Mouse (Mus musculus) thymus, postnatal 14 days (tissue): ENCODE measurements around the gene Glod4.
A peak's percentile ranks its signal among the peaks of the same experiment; 100 is the strongest.
"Not testable (repeated sequence)": the region's sequence is repeated elsewhere in the genome, so short reads cannot be mapped to it uniquely, and the experiment has no call there.

ENCODE experiments used
- DNase-seq: peaks from one replicate; pipeline ENCODE4 v3.0.0; 2021

Gene Glod4

GRCm38 (mm10) chr11:76256129-76256528 is 12.6 kb upstream of the Glod4 start:
- DNase-seq, result no peak

DNA sequence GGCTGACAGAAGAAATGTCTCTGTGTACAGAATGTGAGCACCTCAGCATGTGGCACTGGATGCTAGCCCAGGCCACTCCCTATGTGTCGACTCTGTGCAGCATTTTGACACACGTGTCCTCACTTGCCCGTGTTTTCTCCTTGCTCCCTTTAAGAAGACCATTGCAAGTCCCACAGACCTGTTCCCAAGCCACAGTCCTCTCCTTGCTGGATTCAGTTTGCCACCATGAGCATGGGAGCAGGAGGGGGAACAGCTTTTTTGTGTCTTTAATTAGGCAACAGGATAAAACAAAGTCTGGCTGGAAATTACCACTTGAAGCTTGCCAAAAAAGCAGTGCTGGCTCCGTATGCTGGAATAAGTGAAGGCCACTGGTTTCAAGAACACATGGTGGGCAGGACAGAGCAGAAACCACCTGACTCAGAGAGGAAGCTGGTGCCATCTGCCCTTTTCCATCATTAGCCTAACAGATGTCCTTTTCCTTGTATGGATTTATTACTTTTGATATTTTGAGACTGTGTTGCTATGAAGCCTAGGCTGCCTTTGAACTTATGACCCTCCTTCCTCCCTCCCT is 12.0 kb upstream of the Glod4 start:
- DNase-seq, result no peak

GRCm38 (mm10) chr11:76253918-76254264 is 10.4 kb upstream of the Glod4 start:
- no peak for DNase-seq

DNA sequence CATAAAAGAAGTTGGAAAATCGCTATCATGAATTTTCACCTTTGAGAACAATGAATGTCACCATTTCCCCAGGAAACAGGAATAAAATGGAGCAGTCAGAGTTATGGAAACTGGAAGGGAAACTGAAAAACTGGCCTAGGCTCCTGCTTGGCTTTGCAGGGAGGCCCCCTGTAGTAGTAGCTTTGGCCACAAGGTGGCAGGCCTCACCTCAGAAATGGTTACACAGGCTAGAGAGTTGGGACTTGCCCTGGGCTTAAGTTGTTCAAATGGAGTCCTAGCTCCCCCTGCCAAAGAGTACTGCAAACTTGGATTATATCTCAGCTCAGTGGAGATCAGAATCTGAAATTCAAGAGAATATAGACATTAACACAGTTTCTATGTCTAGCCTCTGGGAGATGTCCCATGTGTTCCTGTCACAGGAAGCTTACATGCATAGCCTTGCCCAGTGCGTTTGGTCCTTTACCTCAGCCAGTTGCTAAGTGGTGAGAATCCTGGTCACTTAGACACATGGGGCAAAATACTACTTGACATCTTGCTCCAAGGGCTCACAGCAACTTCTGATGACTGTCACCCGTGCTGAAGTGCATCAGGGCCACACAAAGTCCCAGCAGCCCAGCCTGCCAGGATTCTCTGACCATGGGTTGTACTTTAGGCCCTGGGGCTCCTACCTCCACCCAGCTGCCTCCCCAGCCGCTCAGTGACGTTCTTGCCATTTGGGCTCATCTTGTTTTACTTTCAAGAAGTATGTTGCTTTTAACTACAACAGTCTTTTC is 9.8 kb upstream of the Glod4 start:
- peak; percentile 82 for DNase-seq

GRCm38 (mm10) chr11:76252036-76252435 is 8.5 kb upstream of the Glod4 start:
- no peak for DNase-seq

DNA sequence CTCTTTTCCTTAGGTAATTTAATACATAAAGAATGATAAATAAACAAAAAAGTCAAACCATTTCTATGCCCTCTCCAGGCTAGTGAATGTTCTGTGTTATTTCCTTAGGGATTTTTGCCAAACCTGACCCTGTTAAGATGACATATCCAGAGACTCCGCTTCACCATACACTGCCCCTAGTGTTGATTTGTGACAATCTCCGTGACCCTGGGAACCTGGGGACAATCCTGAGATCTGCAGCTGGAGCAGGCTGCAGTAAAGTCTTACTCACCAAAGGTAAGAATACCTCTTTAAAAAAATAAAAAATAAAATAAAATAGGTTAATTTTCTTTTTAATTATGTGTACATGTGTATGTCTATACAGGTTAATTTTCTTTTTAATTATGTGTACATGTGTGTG is 3.7 kb upstream of the Glod4 start:
- no peak for DNase-seq

DNA sequence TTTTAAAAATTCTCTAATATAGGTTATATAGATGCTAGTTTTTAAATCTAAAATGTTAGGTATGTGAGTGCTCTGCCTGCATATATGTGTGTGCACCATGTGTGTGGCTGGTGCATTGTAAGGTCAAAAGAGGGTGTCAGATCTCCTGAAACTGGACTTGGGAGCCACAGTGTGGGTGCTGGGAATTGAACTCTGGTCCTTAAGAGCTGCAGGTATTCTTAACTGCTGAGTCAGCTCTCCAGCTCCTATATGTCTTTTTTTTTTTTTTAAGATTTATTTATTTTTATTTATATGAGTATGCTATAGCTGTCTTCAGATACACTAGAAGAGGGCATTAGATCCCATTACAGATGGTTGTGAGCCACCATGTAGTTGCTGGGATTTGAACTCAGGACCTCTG is 2.9 kb upstream of the Glod4 start:
- no peak for DNase-seq

DNA sequence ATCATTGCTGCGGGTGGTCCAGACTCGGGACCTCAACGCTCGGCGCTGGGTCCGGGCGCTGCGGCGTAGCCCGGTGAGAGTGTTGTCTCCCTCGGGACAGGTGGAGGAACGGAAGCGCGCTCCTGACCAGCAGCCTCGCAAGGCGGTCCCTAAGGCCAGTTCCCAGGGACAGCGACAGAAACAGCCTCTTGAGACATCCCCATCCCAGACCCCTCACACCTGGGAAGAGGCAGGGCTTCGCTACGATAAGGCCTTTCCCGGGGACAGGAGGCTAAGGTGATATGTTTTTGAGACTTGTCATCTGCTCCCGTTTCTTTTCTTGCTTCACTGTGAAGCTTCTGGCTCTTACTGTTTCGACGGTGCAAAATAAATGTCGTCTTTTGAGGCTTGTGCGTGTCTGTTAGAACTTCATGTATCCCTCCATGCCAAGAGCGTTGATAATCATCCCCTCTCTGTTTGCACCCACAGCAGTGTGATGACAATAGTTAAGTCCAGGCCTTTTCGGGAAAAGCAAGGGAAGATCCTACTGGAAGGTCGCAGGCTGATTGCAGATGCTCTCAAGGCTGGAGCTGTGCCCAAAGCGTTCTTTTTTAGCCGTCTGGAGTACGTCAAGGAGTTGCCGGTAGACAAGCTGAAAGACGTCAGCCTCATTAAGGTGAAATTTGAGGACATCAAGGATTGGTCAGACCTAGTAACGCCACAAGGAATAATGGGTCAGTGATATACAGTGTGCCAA is 454 bp upstream of the Glod4 start:
- DNase-seq, result no peak

GRCm38 (mm10) chr11:76239750-76240149 is 3.8 kb downstream of the Glod4 start:
- no peak for DNase-seq

DNA sequence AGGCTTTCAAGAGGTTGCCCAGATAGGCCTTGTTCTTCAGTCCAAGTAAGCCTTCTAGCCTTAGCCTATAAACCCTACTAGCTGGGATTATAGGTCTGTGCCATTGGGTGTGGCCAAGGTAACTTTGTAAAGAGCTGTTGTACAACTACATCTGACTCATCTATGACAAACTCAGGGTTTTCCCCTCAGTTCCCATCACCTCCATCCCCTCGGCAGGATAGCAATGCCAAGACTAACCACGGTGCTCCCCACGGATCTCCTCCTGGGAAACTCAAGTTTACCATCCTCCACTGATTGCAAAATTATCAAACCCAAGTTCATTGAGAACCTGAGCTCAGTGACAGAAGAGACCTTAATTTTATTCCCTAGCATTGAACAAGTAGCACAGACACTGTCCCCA is 7.4 kb downstream of the Glod4 start:
- DNase-seq, result no peak

- DNase-seq, result no peak
These were observed 18.5 kb downstream of the Glod4 start for GRCm38 (mm10) chr11:76225051-76225450.

DNA sequence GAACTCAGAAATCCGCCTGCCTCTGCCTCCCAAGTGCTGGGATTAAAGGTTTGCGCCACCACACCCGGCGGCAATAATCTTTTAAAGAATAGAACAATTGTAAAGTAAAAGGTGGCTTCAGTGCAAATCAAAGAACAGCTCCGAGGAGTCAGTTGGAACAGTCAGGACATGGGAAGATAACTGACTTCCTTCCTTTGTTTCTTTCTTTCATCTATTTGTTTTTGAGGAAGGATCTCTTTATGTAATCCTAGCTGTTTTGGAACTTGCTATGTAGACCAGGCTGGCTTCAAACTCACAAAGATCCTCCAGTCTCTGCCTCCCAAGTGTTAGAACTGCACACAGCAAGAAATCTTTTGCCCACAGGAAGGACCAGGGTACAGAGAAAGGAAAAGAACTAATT is 18.9 kb downstream of the Glod4 start:
- no peak for DNase-seq

DNA sequence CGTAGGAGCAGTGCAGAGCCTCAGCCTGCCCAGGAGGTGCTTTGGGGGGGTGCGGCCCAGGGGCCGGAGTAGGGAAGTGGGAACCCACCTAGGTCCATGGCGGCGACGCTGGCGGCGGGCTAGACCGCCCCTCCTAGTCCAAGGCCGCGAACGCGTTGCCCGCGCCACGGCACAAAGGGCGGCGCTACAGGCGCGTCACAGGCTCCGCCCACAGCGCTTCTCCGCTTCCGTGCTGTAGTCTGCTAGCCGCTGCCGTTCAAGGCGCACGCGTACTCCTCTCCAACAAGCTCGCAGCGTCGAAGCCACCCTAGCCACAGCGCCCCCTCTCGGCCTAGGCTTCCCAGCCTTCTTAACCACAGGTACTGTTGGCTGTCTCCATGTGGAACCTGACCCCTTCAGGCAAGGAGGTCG is 26.1 kb downstream of the Glod4 start, which contains the start of the genes Dbil5 and Gemin4:
Dbil5 (plus strand) TSS at position 219 of the 411 bp plus-strand sequence.
Gemin4 (minus strand) TSS at position 275 of the 411 bp plus-strand sequence.
- peak; percentile 98 for DNase-seq

- peak; percentile 7 for DNase-seq
These were observed 26.7 kb downstream of the Glod4 start for GRCm38 (mm10) chr11:76216681-76217389.

DNA sequence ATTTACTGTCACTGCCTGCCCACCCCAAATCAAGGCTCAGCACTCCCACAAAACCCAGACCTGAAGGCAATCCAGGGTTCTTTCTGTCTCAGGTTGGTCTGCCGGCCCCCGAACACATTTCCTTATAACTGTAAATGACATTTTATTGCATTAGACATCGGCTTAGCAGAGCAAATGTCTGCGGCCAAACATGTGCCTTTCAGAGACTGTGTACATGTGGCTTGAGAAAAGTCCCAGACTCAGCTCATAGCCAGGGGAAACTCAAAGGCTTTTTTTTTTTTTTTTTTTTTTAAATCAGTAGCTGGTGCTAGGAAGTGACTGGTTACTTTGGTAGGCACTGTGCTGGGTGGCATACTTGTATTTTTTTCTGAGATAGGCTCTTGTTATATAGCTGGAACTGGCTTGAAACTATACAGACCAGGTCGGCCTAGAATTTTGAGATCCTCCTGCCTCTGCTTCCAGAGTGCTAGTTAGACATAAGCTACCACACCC is 27.4 kb downstream of the Glod4 start:
- DNase-seq, result no peak

DNA sequence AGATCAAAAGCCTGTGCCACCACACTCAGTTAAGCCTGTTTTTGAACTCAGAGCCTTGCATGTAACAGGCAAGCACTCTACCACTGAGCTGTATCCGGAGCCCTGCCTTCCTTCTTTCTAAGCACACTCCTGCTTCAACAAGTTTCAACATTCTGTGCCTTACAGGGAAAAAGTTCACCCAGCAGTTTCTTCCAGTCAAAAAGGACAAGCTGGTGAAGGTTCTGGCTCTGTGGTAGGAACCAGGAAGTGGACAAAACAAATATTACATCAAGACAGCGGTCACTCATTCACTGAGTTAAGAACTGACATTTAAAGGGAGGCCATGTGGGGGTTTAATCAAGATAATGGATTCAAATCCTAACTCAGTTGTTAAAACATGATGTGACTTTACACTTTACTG is 28.5 kb downstream of the Glod4 start:
- DNase-seq, result peak; percentile 6

- DNase-seq, result no peak
These were observed 29.7 kb downstream of the Glod4 start for GRCm38 (mm10) chr11:76213841-76214240.

DNA sequence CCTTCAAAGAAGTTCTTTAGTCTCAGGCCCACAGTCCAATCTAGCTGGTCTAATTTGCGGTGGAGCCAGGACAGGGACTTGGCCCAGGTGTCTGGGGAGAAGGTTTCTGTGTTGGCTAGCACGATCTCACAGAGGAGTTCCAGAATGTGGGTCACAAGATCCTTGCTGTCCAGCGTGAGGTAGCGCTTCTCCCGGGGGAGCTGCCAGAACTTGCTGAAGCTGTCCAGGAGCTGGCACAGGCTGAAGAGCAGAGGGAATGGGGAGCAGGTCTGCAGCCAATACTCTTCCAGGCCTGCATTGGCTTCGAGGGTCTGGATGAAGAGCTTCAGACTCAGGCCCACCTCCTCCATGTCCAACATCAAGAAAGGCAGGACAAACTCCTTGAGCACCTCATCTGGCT is 31.9 kb downstream of the Glod4 start:
- not testable (repeated sequence) for DNase-seq

- no peak for DNase-seq
These were observed 33.1 kb downstream of the Glod4 start for GRCm38 (mm10) chr11:76210228-76210985.

DNA sequence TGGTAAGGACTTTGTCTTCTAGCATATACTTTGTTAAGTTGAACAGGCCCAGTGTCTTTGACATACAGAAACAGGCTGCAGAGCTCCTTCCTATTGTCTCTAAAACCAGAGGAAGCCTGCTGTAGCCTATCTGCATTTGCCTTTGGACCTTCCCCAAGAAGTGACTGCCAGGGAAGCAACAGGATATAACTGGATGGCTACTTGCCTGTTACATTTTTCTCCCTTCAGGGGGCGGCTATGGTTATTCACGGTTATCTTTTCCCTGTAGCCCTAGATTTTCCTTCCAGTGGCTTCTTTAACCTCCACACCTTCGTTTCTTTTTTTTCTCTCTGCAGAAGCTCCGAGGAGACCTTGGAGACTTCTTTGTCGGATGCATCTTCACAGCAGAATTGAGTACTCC is 36.7 kb downstream of the Glod4 start:
- DNase-seq, result no peak

- peak; percentile 31 for DNase-seq
These were observed 41.5 kb downstream of the Glod4 start for GRCm38 (mm10) chr11:76201761-76202674.
